Mouse (Mus musculus): ENCODE data around the gene Zfp729b.
A peak's percentile ranks its signal among the peaks of the same experiment; 100 is the strongest.

Gene Zfp729b

DNA sequence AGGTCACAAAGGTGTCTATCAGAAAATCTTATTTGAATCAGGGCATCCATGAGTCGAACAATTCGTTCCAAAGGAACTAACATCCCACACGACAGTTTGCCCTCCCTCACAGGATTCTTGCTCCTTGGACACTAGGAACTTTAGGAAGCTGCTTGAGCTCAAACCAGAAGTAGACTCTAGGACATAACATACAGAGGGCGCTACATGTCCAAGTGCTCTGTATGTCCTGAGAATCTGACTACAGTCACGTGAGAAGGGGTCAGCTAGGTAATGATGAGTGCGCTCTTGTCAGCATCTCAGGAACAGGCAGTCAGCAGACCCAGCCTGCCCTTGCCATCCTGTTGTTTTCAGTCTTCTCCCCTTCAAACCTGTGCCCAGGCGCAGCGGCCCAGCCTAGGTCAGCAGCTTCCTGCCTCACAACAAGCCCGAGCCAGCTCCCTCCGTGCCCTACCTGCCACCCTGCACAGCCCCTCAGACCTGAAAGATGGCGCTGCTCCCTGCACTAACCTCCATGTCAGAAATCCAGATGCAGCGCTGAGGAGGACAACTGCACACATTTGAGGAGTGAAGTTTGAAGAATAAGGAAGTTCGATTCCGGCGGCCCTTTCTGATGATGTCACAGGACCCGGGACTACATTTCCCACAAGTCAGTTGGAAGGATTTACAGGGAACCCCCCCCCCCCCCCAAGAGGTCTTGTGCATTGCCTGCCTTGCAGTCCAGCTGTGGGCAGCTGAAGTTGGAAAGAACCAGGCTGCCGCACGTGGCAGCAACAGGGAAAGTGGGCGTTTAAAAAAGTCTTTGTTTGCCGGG is at the start of gene Zfp729b:
Zfp729b (minus strand) TSS at position 642 of the 811 bp plus-strand sequence.
- peak; percentile 83 to 90 for DNase-seq (ENCODE audit: low spot score in 2 of 2)

DNA sequence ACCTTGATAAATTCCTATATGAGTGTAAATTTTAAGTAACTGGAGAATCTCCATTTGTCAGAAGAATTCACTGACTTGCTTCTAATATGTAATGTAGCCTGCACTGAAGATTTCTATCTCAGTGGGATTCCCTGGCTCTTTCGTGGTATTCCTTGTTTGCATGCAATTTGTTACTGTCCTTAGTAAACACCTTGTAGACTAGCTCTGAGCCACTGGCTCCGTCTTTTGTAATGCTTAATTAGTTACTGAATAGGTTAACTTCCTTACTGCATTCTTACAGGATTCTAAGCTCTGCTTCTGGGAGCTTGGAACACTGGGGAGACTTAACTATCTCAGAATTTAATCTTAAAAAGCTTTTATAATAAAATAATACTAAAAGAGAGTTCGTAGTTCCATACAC is 43.0 kb upstream of the Zfp729b start:
- no peak for DNase-seq (ENCODE audit: low spot score in 2 of 2)

DNA sequence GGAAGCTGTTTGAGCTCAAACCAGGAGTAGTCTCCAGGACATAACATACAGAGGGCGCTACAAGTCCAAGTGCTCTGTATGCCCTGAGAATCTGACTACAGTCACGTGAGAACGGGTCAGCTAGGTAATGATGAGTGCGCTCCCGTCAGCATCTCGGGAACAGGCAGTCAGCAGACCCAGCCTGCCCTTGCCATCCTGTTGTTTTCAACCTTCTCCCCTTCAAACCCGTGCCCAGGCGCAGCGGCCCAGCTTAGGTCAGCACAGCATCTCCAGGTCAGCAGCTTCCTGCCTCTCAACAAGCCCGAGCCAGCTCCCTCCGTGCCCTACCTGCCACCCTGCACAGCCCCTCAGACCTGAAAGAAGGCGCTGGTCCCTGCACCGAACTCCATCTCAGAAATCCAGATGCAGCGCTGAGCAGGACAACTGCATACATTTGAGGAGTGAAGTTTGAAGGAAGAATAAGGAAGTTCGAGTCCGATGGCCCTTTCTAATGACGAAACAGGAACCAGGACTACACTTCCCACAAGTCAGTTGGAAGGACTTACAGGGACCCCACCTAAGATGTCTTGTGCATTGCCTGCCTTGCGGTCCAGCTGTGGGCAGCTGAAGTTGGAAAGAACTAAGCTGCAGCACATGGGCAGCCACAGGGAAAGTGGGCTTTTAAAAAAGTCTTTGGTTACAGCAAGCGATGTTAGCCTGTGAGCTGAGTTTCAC is 27.9 kb upstream of the Zfp729b start, which contains the start of the genes Gm49345 and Zfp729a:
Gm49345 (minus strand) TSS at position 476 of the 714 bp plus-strand sequence.
Zfp729a (minus strand) TSS at position 498 of the 714 bp plus-strand sequence.
- peak; percentile 76 to 84 for DNase-seq (ENCODE audit: low spot score in 2 of 2)

GRCm38 (mm10) chr13:67610108-67610507 is 601 bp upstream of the Zfp729b start:
- DNase-seq (ENCODE audit: low spot score in 2 of 2) = no peak

GRCm38 (mm10) chr13:67572591-67573189 is 36.8 kb downstream of the Zfp729b start:
- no peak for DNase-seq (ENCODE audit: low spot score in 2 of 2)

DNA sequence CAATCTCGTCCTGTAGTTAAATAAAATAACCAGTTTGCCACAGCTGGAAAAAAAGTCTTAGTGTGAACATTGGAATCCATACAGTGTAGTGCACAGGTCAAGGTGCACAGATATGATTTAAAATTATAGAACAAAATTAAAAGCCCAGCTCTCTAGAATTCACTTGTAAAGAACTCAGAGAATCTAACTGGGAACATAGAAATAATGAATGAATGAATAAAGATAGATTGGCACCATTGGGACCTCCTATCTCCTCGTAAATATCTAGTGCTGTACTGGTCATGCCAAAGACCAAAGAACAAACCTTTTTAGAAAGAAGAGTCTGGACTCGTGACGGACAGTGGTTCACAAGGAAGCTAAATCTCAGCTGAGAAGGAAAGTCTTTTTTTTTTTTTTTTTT is 55.8 kb downstream of the Zfp729b start, which contains the start of gene Zfp748:
Zfp748 (minus strand) TSS at position 101 of the 400 bp plus-strand sequence.
- no peak for DNase-seq (ENCODE audit: low spot score in 2 of 2)

GRCm38 (mm10) chr13:67552505-67553346 is 56.8 kb downstream of the Zfp729b start:
- peak; percentile 74 to 79 for DNase-seq (ENCODE audit: low spot score in 2 of 2)

DNA sequence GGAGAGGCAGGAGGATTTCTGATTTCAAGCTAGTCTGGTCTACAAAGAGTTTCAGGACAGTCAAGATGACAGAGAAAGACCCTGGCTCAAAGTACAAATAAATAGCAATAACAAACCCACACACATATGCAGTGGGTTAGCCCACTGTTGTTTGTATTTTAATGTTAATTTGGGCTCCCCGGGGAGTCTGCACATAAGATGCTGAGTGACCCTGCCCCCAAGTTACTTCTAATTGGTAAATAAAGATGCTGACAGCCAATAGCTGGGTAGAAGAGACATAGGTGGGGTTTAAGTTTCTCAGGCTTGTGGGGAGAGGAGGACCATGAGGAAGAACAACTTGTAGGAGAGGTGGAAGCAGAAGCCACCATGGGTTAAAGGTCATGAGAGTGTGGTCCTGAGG is 63.6 kb downstream of the Zfp729b start:
- DNase-seq (ENCODE audit: low spot score in 2 of 2) = no peak

Data from natural killer cell, adult 2 months (primary cell).